Mouse (Mus musculus) hematopoietic multipotent progenitor cell, adult 10-12 weeks (in vitro differentiated cells): Measurements from ENCODE around the gene Fam24b. TPM values are rescaled to one million over a fixed set of nuclear protein-coding genes. Genes with fewer than 3 reads are reported as not detected.

ENCODE experiments used
- polyA plus RNA-seq: library from polyadenylated mRNA; stranded (reverse); fragments of >175 nt; gene quantifications from 2 replicates; pipeline ENCODE4 v1.2.3, GENCODE M21; 2012; ENCODE audit warnings: low replicate concordance

Gene Fam24b
- polyA plus RNA-seq = not detected in 2 replicates

GRCm38 (mm10) chr7:131329416-131329815 lies at the start of gene Fam24b:
Gene Fam24b (minus strand): TSS chr7:131329516.

GRCm38 (mm10) chr7:131370648-131371469 lies 41.5 kb upstream of the Fam24b start, which contains the start of gene Pstk:
Gene Pstk (plus strand): TSS chr7:131371141.

GRCm38 (mm10) chr7:131362615-131363300 lies 33.4 kb upstream of the Fam24b start, which contains the start of gene 2310057M21Rik:
Gene 2310057M21Rik (minus strand): TSS chr7:131362759.

GRCm38 (mm10) chr7:131333564-131333963 lies 4.2 kb upstream of the Fam24b start, which contains the start of gene Fam24a:
Gene Fam24a (plus strand): TSS chr7:131333864.

GRCm38 (mm10) chr7:131322192-131322591 lies 7.1 kb downstream of the Fam24b start, which contains the start of gene Cuzd1:
Gene Cuzd1 (minus strand): TSS chr7:131322292.

Other genes with a start within 250 kb of the Fam24b start
- gene 4933402N03Rik, start 183.2 kb downstream of the Fam24b start, polyA plus RNA-seq = not detected in 2 replicates
- 0.02 TPM in 1 of 2 replicates, not detected in the other for gene 5430419D17Rik, start 155.1 kb downstream of the Fam24b start, polyA plus RNA-seq
- not detected in 2 replicates for gene Cuzd1, start 7.2 kb downstream of the Fam24b start, polyA plus RNA-seq
- gene Fam24a, start 4.3 kb upstream of the Fam24b start, polyA plus RNA-seq = not detected in 2 replicates
- 10.1 and 27.6 TPM in 2 replicates for gene 2310057M21Rik, start 33.2 kb upstream of the Fam24b start, polyA plus RNA-seq
- gene Pstk, start 41.6 kb upstream of the Fam24b start, polyA plus RNA-seq = 17.1 and 33.2 TPM in 2 replicates
- 2.3 and 11.5 TPM in 2 replicates for gene Ikzf5, start 81.0 kb upstream of the Fam24b start, polyA plus RNA-seq
- 3.0 and 3.5 TPM in 2 replicates for gene Acadsb, start 81.1 kb upstream of the Fam24b start, polyA plus RNA-seq
- gene Hmx3, start 213.4 kb upstream of the Fam24b start, polyA plus RNA-seq = not detected in 2 replicates
- gene Hmx2, start 219.3 kb upstream of the Fam24b start, polyA plus RNA-seq = 0.19 TPM in 1 of 2 replicates, not detected in the other
- 20.1 and 27.8 TPM in 2 replicates for gene Bub3, start 230.7 kb upstream of the Fam24b start, polyA plus RNA-seq